Mouse (Mus musculus): ENCODE data around the gene Adar.
A peak's percentile ranks its signal among the peaks of the same experiment; 100 is the strongest.

Gene Adar

GRCm38 (mm10) chr3:89730350-89731331, 15.8 kb downstream of the Adar start:
- peak; percentile 71 for DNase-seq (ENCODE audit: low spot score)

GRCm38 (mm10) chr3:89732091-89732490, 17.3 kb downstream of the Adar start:
- DNase-seq (ENCODE audit: low spot score): no peak

- no peak for DNase-seq (ENCODE audit: low spot score)
Observed at GRCm38 (mm10) chr3:89738509-89738908, 23.7 kb downstream of the Adar start.

GRCm38 (mm10) chr3:89752307-89752706, 37.5 kb downstream of the Adar start:
- no peak for DNase-seq (ENCODE audit: low spot score)

- DNase-seq (ENCODE audit: low spot score): no peak
Observed at GRCm38 (mm10) chr3:89755283-89755682, 40.5 kb downstream of the Adar start.

- no peak for DNase-seq (ENCODE audit: low spot score)
Observed at GRCm38 (mm10) chr3:89757851-89758250, 43.0 kb downstream of the Adar start.

GRCm38 (mm10) chr3:89759786-89760185, 45.0 kb downstream of the Adar start:
- DNase-seq (ENCODE audit: low spot score): no peak

- peak; percentile 76 for DNase-seq (ENCODE audit: low spot score)
Observed at GRCm38 (mm10) chr3:89764119-89764724, 49.4 kb downstream of the Adar start, which contains the start of gene Chrnb2. TSS of gene Chrnb2 (minus strand) at chr3:89764632.

GRCm38 (mm10) chr3:89769584-89769983, 54.8 kb downstream of the Adar start:
- no peak for DNase-seq (ENCODE audit: low spot score)

- no peak for DNase-seq (ENCODE audit: low spot score)
Observed at GRCm38 (mm10) chr3:89770425-89771002, 55.7 kb downstream of the Adar start.

- peak; percentile 53 for DNase-seq (ENCODE audit: low spot score)
Observed at GRCm38 (mm10) chr3:89772588-89772967, 57.8 kb downstream of the Adar start.

- DNase-seq (ENCODE audit: low spot score): peak; percentile 93
Observed at GRCm38 (mm10) chr3:89772968-89773709, 58.3 kb downstream of the Adar start, which contains the start of gene Ube2q1. TSS of gene Ube2q1 (plus strand) at chr3:89773616.

- peak; percentile 42 for DNase-seq (ENCODE audit: low spot score)
Observed at GRCm38 (mm10) chr3:89773740-89774211, 59.0 kb downstream of the Adar start.

- DNase-seq (ENCODE audit: low spot score): no peak
Observed at GRCm38 (mm10) chr3:89774236-89774960, 59.6 kb downstream of the Adar start.

GRCm38 (mm10) chr3:89776001-89776400, 61.2 kb downstream of the Adar start:
- no peak for DNase-seq (ENCODE audit: low spot score)

- no peak for DNase-seq (ENCODE audit: low spot score)
Observed at GRCm38 (mm10) chr3:89780102-89780501, 65.3 kb downstream of the Adar start.

GRCm38 (mm10) chr3:89781640-89782039, 66.8 kb downstream of the Adar start:
- no peak for DNase-seq (ENCODE audit: low spot score)

- DNase-seq (ENCODE audit: low spot score): peak; percentile 73
Observed at GRCm38 (mm10) chr3:89784991-89785753, 70.3 kb downstream of the Adar start.

GRCm38 (mm10) chr3:89786275-89786674, 71.5 kb downstream of the Adar start:
- no peak for DNase-seq (ENCODE audit: low spot score)

GRCm38 (mm10) chr3:89788680-89789352, 74.0 kb downstream of the Adar start:
- no peak for DNase-seq (ENCODE audit: low spot score)
